Mouse (Mus musculus) left cerebral cortex, adult 18-20 months (tissue): ENCODE data around the gene Slc6a11. TPM values are rescaled to one million over a fixed set of nuclear protein-coding genes. Genes with fewer than 3 reads are reported as not detected.
A peak's percentile ranks its signal among the peaks of the same experiment; 100 is the strongest.

ENCODE experiments used
- DNase-seq, 2 experiments: peaks; one replicate each; pipeline ENCODE4 v3.0.0; 2021 to 2022; ENCODE audit warnings: low spot score in 2 of 2, mixed read lengths in 1 of 2
- total RNA-seq, 2 experiments: library from RNA; stranded (reverse); gene quantifications; 2 replicates each; pipeline ENCODE4 v1.2.3; 2021

The Slc6a11 gene
- total RNA-seq, 2 experiments from 2014 or later = 71.3 to 76.3 TPM

GRCm38 (mm10) chr6:114261609-114262008 is 130.6 kb downstream of the Slc6a11 start:
- DNase-seq = no peak

GRCm38 (mm10) chr6:114264010-114264409 is 133.0 kb downstream of the Slc6a11 start:
- no peak for DNase-seq

GRCm38 (mm10) chr6:114264426-114264825 is 133.4 kb downstream of the Slc6a11 start:
- DNase-seq = no peak

- no peak for DNase-seq
Observed at GRCm38 (mm10) chr6:114266273-114266672, 135.2 kb downstream of the Slc6a11 start.

- no peak for DNase-seq
Observed at GRCm38 (mm10) chr6:114267979-114268378, 136.9 kb downstream of the Slc6a11 start.

- DNase-seq = no peak
Observed at GRCm38 (mm10) chr6:114269589-114269988, 138.5 kb downstream of the Slc6a11 start.

GRCm38 (mm10) chr6:114270799-114271198 is 139.8 kb downstream of the Slc6a11 start:
- DNase-seq = no peak

GRCm38 (mm10) chr6:114272279-114272678 is 141.2 kb downstream of the Slc6a11 start:
- DNase-seq = peak; percentile 35 to 50

- no peak for DNase-seq
Observed at GRCm38 (mm10) chr6:114273997-114274728, 143.1 kb downstream of the Slc6a11 start.

GRCm38 (mm10) chr6:114275800-114276199 is 144.8 kb downstream of the Slc6a11 start:
- DNase-seq = no peak

GRCm38 (mm10) chr6:114282469-114283277 is 151.6 kb downstream of the Slc6a11 start, which contains the start of gene Slc6a1:
Gene Slc6a1 (plus strand): TSS chr6:114282635.
- peak; percentile 59 to 63 for DNase-seq

GRCm38 (mm10) chr6:114283278-114283770 is 152.3 kb downstream of the Slc6a11 start:
- no peak for DNase-seq

- DNase-seq = peak; percentile 51 to 54
Observed at GRCm38 (mm10) chr6:114283927-114284703, 153.1 kb downstream of the Slc6a11 start.

GRCm38 (mm10) chr6:114285424-114285823 is 154.4 kb downstream of the Slc6a11 start:
- DNase-seq = no peak

- DNase-seq = no peak
Observed at GRCm38 (mm10) chr6:114289106-114289505, 158.1 kb downstream of the Slc6a11 start.

GRCm38 (mm10) chr6:114290184-114290583 is 159.1 kb downstream of the Slc6a11 start:
- peak; percentile 43 to 50 for DNase-seq

- no peak for DNase-seq
Observed at GRCm38 (mm10) chr6:114290929-114291328, 159.9 kb downstream of the Slc6a11 start.

- DNase-seq = no peak
Observed at GRCm38 (mm10) chr6:114291396-114291795, 160.4 kb downstream of the Slc6a11 start.

GRCm38 (mm10) chr6:114293511-114293910 is 162.5 kb downstream of the Slc6a11 start:
- no peak for DNase-seq

GRCm38 (mm10) chr6:114295086-114295485 is 164.0 kb downstream of the Slc6a11 start:
- DNase-seq = no peak
